Mouse (Mus musculus) cerebellum, postnatal 36 days (tissue): ENCODE data around the gene Cutc.

Source experiments
- DNase-seq, 2 experiments: peaks; one replicate each; pipeline ENCODE4 v3.0.0; 2021 to 2022; ENCODE audit warnings: mixed read lengths in 2 of 2

Gene Cutc

DNA sequence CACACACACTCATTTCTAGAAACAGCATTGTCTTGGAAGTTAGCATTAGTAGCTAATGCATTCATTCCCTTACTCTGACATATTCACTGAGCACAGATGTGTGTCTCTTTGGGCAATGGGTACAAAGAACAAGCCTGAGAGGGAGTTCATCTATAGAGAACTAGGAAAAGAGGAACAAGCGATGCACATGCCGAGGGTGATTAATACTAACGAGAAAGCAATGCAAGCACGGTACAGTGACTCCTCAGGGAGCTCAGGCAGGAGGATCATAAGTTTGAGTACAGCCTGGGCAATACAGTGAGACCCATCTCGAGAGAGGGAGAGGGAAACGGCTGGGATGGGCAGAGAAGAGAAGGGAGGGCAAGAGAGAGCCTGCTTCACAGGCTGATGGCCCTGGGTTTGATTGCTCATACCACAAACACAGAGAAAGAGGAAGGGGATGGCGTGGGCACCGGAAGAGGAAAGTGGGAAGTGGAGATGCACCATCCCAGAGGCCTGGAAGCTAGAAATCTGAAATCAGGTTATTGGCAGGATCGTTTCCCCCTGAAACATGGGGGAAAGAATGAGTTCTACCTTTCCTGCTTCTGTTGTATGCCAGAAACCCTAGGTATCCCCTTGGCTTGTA lies 48.7 kb downstream of the Cutc start:
- no peak for DNase-seq

DNA sequence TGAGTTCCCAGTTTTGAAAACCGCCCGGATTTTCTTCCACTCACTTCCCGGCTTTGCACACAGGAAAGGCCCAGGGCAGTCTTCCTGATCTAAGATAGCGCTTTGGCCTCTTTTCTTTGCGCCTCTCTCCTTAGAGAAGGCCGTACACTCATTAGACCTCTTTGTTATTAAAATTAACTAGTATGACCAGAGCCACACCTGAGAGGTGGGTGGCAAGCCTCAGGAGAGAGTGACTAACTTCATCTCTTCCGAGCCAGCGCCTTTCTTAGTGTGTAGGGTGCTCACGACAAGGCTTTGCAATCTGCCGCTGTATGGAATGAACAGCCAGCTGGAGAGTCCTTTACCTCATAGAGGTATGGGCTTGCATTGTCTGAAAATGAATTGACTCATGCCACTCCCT lies 51.1 kb downstream of the Cutc start:
- DNase-seq: no peak

DNA sequence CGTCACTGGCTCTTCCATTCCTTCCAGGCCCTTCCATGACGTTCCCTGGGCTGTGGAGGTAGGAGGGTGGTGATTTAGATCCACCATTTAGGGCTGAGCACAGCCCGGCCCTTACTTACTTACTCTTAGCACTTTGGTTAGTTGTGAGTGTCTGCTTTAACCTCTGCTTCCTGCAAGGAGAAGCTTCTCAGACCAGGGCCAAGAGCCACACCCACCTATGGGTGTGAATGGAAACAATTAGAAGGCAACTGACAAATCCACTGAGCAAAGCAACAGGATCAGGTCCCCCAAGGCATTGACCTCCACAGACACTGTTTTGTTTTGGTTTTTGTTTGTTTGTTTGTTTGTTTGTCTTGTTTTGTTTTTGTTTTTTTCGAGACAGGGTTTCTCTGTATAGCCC lies 56.5 kb downstream of the Cutc start:
- DNase-seq: no peak

DNA sequence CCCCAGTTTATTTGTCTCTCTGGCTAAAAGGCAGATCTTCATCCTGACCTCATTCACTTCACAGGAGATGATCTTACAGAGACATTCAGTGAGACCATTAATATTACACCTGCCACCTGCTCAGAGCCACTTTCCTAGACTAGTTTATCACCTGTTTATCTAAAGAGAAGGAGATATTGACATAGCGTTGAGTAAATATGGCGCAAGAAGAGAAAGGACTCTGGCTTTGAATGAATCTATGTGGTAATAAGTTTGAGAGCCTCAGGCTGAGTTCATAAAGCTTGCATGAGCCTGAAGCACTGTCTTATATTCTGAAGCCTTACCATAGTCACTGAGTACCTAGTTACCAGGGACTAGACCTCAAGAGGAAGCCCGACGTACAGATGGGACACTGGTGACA lies 58.6 kb downstream of the Cutc start:
- DNase-seq: no peak

- no peak for DNase-seq
Observed at GRCm38 (mm10) chr19:43813315-43813714, 60.5 kb downstream of the Cutc start.

GRCm38 (mm10) chr19:43815661-43816414 lies 63.0 kb downstream of the Cutc start:
- DNase-seq: no peak
